Mouse (Mus musculus) ES-Bruce4 (cell line): ENCODE measurements around the gene Chrna4. TPM values are rescaled to one million over a fixed set of nuclear protein-coding genes. Genes with fewer than 3 reads are reported as not detected.

ENCODE experiments used
- H3K27ac ChIP-seq: 2 replicates; pipeline ENCODE4 v1.5.1; 2012; ENCODE audit warnings: low read length, inconsistent platforms; ENCODE audit not compliant: insufficient read depth
- H3K27me3 ChIP-seq: 2 replicates; pipeline ENCODE4 v1.6.1; 2012; ENCODE audit warnings: mild to moderate bottlenecking, low read length, inconsistent platforms; ENCODE audit not compliant: control insufficient read depth, poor library complexity, insufficient read depth, severe bottlenecking
- H3K36me3 ChIP-seq: 2 replicates; pipeline ENCODE4 v1.6.1; 2012; ENCODE audit warnings: inconsistent platforms, mild to moderate bottlenecking, low read length, moderate library complexity; ENCODE audit not compliant: control insufficient read depth, poor library complexity, insufficient read depth, severe bottlenecking
- H3K4me1 ChIP-seq: one replicate; pipeline ENCODE4 v1.8.1; 2011; ENCODE audit warnings: low read length; ENCODE audit not compliant: control insufficient read depth, insufficient read depth
- H3K4me3 ChIP-seq: 2 replicates; pipeline ENCODE4 v1.5.1; 2011; ENCODE audit warnings: low read depth, mild to moderate bottlenecking, low read length
- H3K9ac ChIP-seq: 2 replicates; pipeline ENCODE4 v1.6.1; 2012; ENCODE audit warnings: low read depth, mild to moderate bottlenecking, inconsistent platforms; ENCODE audit not compliant: poor library complexity, severe bottlenecking
- H3K9me3 ChIP-seq: replicated peaks from 2 replicates; pipeline ENCODE4 v1.6.1; 2012; ENCODE audit warnings: mild to moderate bottlenecking, low read length, inconsistent platforms; ENCODE audit not compliant: control insufficient read depth, poor library complexity, insufficient read depth, severe bottlenecking
- CTCF ChIP-seq: IDR thresholded peaks from one replicate; pipeline ENCODE4 v1.8.1; 2011; ENCODE audit warnings: low read depth, low read length
- EP300 ChIP-seq: IDR thresholded peaks from 2 replicates; pipeline ENCODE4 v1.6.1; 2011; ENCODE audit warnings: low read depth, low read length; ENCODE audit not compliant: insufficient read depth
- POLR2A ChIP-seq: IDR thresholded peaks from one replicate; pipeline ENCODE4 v1.8.1; 2011; ENCODE audit warnings: low read length; ENCODE audit not compliant: insufficient read depth
- polyA plus RNA-seq: library from polyadenylated mRNA; stranded (reverse); fragments of >200 nt; gene quantifications from 2 replicates; pipeline ENCODE4 v1.2.4, GENCODE M21; 2011; ENCODE audit warnings: low read depth; ENCODE audit not compliant: missing spikeins, insufficient read depth, insufficient read length

Chrna4 gene
- polyA plus RNA-seq, 1 experiment, result 1.0 TPM

DNA sequence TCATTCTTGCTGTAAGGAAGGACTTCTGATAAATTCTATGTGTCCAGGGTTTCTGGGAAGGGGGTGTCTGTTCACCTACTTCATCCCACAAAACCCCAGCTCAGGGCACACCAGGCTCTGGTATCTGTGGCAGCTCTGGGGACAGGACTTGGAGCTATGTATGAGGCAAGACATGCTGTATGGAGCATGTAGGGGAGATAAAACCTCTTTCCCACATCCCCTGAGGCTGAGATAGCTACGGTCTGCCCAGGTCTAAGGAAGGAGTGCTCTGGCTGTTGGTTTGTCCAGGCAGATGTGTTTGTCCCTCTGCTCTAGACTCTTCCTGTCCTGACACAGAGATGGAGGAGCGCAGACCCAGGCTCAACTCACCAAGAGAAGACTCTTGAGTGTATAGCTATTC lies 35.6 kb upstream of the Chrna4 start:
- Histone ChIP-seq H3K9ac (no peak overlapping the region), H3K9me3 (0 out of 2 replicates have a peak, but pooled peaks cover 2% of the 10 kb centered on the region)
- TF ChIP-seq POLR2A (no peak), CTCF (no peak)

DNA sequence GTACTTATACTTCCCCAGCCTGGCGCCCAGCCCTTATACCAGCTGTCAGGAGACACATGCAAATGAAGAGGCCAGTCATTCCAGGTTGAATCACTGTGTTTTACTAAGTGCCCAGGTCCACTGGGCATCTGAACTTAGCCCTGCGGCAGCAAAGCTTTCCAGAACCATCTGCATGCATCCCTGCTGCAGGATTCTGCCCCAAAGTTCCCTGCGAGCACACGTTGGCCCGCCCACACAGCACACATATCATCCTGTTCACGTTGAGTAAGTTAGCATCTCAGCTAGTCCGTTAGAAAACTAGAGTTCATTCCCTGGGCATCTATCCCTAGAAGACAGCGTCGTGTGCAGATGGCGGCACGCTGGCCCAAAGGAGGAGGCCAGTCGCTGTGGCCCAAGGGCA lies 32.2 kb upstream of the Chrna4 start:
- Histone ChIP-seq H3K9ac (no peak overlapping the region), H3K4me3 (no peak overlapping the region), H3K27ac (no peak overlapping the region), H3K9me3 (0 out of 2 replicates have a peak, but pooled peaks cover 2% of the 10 kb centered on the region), H3K27me3 (no peaks in the 10 kb centered on the region), H3K36me3 (no peaks in the 10 kb centered on the region), H3K4me1 (peaks cover 2% of the 10 kb centered on the region)
- TF ChIP-seq POLR2A (no peak), EP300 (no peak), CTCF (no peak)

More for the DNA sequence above, 35.6 kb upstream of the Chrna4 start:
- H3K27ac ChIP-seq, result no peak overlapping the region
- H3K4me3 ChIP-seq, result no peak overlapping the region
- H3K27me3 ChIP-seq, result no peaks in the 10 kb centered on the region
- H3K4me1 ChIP-seq, result no peaks in the 10 kb centered on the region
- no peaks in the 10 kb centered on the region for H3K36me3 ChIP-seq

DNA sequence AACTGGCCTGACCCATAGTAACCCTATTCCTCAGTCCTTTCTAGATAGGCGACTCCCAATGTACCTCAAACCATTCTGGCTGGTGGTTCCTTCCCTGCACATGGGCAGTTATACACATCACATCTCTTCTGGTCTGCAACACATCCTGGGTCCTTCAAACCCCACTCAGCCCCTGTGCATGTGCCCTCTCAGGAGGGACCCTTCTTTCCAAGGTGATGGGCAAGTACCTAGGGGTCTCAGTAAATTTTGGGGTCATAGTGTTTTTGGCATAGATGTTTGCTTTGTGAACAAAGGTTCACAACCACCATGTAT lies 29.0 kb upstream of the Chrna4 start:
- no peak overlapping the region for H3K9ac ChIP-seq
- TF ChIP-seq POLR2A (no peak), EP300 (no peak)
- peaks cover 2% of the 10 kb centered on the region for H3K4me1 ChIP-seq
- no peaks in the 10 kb centered on the region for H3K36me3 ChIP-seq
- no peaks in the 10 kb centered on the region for H3K27me3 ChIP-seq
- H3K9me3 ChIP-seq, result 0 out of 2 replicates have a peak, but pooled peaks cover 2% of the 10 kb centered on the region
- no peak overlapping the region for H3K27ac ChIP-seq
- H3K4me3 ChIP-seq, result no peak overlapping the region

DNA sequence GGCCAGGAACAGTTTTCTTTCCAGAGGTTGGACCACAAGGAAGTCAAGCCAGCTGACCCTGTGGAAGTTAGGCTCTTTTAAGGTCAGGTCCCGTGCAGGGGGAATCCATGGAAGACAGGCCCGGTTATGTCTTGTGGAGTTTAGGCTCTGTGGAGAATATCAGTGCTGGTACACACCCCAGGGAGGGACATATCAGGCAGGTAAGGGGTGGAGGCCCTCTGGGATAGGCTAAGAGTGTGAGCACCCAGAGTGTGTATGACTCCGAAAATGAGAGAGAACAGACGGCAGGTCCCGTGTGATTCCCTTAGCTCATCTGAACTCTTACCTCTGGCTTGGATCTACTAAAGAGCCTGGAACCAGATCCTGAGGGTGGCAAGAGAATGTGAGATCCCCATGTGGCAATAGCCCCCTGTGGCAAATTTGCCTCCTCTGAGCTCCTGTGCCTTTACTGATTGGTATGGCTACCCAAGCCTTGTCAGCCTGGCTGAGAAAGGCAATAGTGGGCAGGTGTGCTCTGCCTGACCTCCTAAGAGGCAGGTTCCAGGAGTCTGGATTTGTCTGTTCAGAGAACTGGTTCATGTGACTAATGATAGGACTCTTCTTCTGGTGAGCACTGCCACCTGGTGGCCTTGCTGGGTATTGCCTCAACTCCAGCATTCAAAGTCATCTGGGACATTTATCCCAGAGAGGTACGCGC lies 28.5 kb upstream of the Chrna4 start:
- Histone ChIP-seq H3K4me3 (no peak overlapping the region), H3K9ac (no peak overlapping the region), H3K36me3 (no peaks in the 10 kb centered on the region), H3K4me1 (peaks cover 2% of the 10 kb centered on the region), H3K27ac (no peak overlapping the region), H3K27me3 (no peaks in the 10 kb centered on the region), H3K9me3 (0 out of 2 replicates have a peak, but pooled peaks cover 2% of the 10 kb centered on the region)
- TF ChIP-seq CTCF, result peak; percentile 85
- TF ChIP-seq POLR2A, result no peak

DNA sequence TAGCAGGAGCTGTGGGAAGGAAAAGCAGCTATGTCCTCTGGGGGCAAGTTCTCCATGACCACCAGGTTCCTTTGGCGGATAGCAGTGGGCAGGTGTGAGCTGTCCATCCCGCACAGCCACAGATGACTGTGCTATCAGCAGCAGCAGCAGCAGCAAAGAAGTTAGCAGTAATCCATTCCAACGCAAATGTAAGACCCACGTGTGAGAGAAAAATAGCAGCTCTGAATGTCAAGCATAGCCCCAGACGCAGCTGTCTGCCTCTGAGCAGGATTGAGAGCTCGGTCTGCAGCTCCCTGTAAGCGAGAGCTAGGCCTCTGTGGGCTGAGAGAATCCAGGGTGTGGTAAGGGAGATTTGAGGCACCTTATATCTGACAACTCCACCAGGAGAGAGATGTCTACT lies 26.8 kb upstream of the Chrna4 start:
- Histone ChIP-seq H3K4me3 (no peak overlapping the region), H3K27me3 (no peaks in the 10 kb centered on the region), H3K9ac (no peak overlapping the region), H3K4me1 (peaks cover 2% of the 10 kb centered on the region), H3K9me3 (no peaks in the 10 kb centered on the region), H3K27ac (no peak overlapping the region), H3K36me3 (no peaks in the 10 kb centered on the region)
- TF ChIP-seq EP300 (no peak), POLR2A (no peak), CTCF (no peak)

DNA sequence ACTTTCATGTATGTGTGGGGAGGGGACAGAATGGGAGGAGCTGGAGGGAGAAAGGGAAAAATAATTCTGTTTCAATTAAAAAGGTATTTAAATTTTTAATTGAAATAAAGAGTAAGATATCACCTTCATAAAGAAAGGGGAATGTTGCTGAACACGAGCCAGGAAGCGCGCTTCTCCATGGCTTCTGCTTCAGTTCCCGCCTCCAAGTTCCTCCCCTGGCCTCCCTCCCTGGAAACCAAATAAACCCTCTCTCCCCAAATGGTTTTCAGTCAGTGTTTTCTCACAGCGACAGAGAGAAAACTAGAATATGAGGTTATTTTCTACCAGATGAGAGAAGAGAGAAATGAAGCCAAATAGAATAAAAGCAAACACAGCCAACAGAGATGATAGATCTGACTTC lies 25.2 kb upstream of the Chrna4 start:
- H3K9me3 ChIP-seq, result no peaks in the 10 kb centered on the region
- H3K36me3 ChIP-seq, result no peaks in the 10 kb centered on the region
- peaks cover 2% of the 10 kb centered on the region for H3K4me1 ChIP-seq
- no peak overlapping the region for H3K9ac ChIP-seq
- no peaks in the 10 kb centered on the region for H3K27me3 ChIP-seq
- H3K4me3 ChIP-seq, result no peak overlapping the region
- no peak overlapping the region for H3K27ac ChIP-seq
- TF ChIP-seq EP300 (no peak), CTCF (no peak), POLR2A (no peak)
